Mouse (Mus musculus): ENCODE results near the gene Ovca2. TPM values are rescaled to one million over a fixed set of nuclear protein-coding genes. Genes with fewer than 3 reads are reported as not detected.

Gene Ovca2
- polyA plus RNA-seq, 1 experiment from 2014 or later = 20.3 TPM

DNA sequence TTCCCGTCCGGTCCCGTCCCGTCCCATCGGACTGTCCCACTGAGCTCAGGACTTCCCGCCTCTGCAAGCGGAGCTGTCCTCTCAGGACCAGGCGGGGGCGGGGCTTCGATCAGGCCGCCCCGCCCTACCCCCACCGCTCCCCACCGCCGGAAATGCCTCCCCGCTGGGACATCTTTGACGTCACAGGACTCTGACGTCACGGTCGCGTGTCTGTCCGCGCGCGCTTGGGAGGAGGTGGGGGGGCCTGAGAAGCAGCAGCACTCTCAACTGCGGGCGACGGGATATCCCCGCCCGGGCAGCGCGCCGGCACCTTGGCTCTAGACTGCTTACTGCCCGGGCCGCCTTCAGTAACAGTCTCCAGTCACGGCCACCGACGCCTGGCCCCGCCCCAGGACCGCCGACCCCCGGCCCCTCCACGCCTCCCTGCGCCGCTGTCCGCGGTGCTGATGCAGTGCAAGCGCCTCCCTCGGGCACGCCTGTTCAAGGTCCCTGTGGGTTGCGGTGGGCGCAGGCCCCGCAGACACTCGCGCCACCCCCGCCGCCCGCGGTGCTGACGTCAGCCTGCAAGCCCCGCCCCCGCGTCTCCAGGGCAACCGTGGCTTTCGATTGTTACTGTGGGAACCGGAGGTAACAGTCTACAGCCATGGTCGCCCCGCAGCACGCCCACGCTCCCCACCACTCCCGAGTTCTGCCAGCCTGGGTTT is 5.4 kb downstream of the Ovca2 start:
- H3K9ac ChIP-seq = peak overlapping the region; percentile 69
- WGBS = under 1% methylated on average over 61 of the region's 71 CpGs
- H3K27me3 ChIP-seq (ENCODE audit: control insufficient read depth, insufficient read depth, low read length) = peaks cover 33% of the 10 kb centered on the region
- H3K27ac ChIP-seq = peak overlapping the region; percentile 89
- peak overlapping the region; percentile 79 for H3K4me3 ChIP-seq (replicated peaks; ENCODE audit: low read length)
- no peaks in the 10 kb centered on the region for H3K9me3 ChIP-seq (ENCODE audit: control insufficient read depth, low read length)
- ATAC-seq (ENCODE audit: low FRiP score) (peak; percentile 61), DNase-seq (ENCODE audit: low spot score) (peak; percentile 87)
- peaks cover 34% of the 10 kb centered on the region for H3K4me1 ChIP-seq (replicated peaks; ENCODE audit: control insufficient read depth, insufficient read depth, low read length)
- peaks cover 16% of the 10 kb centered on the region for H3K36me3 ChIP-seq (replicated peaks; ENCODE audit: control insufficient read depth, insufficient read depth)
- H3K4me2 ChIP-seq (replicated peaks) = peak overlapping the region; percentile 91

DNA sequence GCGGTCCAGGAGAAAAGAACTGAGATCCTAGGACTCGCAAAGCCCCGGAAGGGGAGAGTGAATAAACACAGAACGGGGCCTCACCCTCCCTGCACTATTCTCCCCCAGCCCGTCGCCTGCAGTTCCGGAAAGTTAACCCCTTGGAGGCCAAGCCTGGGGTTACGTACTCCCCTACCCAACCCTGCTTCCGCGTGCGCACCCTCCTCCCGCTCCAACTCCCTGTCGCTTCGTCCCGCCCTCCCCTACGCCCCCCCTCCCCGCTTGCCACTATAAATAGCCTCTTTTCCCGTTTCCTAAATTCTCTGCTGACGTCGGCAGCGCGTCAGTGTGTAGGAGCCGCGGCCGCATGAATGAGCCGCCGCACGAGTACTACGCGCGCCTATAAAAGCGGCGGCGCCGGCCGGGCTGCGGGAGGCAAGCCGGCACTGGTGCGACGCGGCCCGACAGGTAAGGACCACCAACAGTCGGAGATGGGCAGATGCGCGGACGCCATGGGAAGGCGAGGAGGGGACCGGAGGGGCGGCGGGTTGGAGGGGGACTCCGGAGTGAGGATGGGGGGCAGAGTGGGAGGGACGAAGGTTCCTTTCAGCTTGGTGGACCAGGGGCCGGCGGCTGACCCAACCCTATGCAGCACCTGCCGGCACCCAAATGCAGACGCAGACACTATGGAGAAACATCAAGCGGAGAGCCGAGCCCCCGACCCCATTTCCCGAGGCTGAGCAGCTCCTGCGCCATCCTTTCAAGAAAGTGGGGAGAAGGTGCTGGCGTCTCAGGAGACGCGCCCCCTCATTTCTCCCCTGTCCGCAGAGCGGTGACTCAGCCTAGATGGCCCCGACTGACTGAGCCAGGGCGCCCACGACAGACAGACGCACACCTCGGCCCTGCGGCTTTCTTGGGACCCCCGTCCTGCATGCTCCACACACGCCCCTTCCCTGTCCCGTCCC is 6.2 kb downstream of the Ovca2 start:
- H3K4me1 ChIP-seq (replicated peaks; ENCODE audit: control insufficient read depth, insufficient read depth, low read length) = peaks cover 32% of the 10 kb centered on the region
- peaks cover 11% of the 10 kb centered on the region for H3K36me3 ChIP-seq (replicated peaks; ENCODE audit: control insufficient read depth, insufficient read depth)
- peak; percentile 72 for DNase-seq (ENCODE audit: low spot score)
- no peaks in the 10 kb centered on the region for H3K9me3 ChIP-seq (ENCODE audit: control insufficient read depth, low read length)
- peak overlapping the region; percentile 32; the same call in 1 of the 2 replicates for H3K27ac ChIP-seq
- WGBS = under 1% methylated on average over 74 of the region's 75 CpGs
- 0 out of 2 replicates have a peak, but pooled peaks have one; percentile 9 for ATAC-seq (ENCODE audit: low FRiP score)
- H3K4me2 ChIP-seq (replicated peaks) = peak overlapping the region; percentile 91
- H3K27me3 ChIP-seq (ENCODE audit: control insufficient read depth, insufficient read depth, low read length) = peaks cover 42% of the 10 kb centered on the region
- peak overlapping the region; percentile 69 for H3K9ac ChIP-seq
- peak overlapping the region; percentile 79 for H3K4me3 ChIP-seq (replicated peaks; ENCODE audit: low read length)

GRCm38 (mm10) chr11:75171186-75171865 is 7.3 kb downstream of the Ovca2 start:
- DNase-seq (ENCODE audit: low spot score) = no peak

GRCm38 (mm10) chr11:75170136-75170751 is 8.4 kb downstream of the Ovca2 start:
- DNase-seq (ENCODE audit: low spot score) = peak; percentile 90
- Histone ChIP-seq H3K4me1 (replicated peaks; ENCODE audit: control insufficient read depth, insufficient read depth, low read length) (peaks cover 51% of the 10 kb centered on the region), H3K27ac (0 out of 2 replicates have a peak overlapping the region, but pooled peaks have one; percentile 21), H3K9ac (peak overlapping the region; percentile 38), H3K27me3 (ENCODE audit: control insufficient read depth, insufficient read depth, low read length) (peaks cover 63% of the 10 kb centered on the region), H3K4me3 (replicated peaks; ENCODE audit: low read length) (peak overlapping the region; percentile 50), H3K9me3 (ENCODE audit: control insufficient read depth, low read length) (no peaks in the 10 kb centered on the region), H3K4me2 (replicated peaks) (peak overlapping the region; percentile 93), H3K36me3 (replicated peaks; ENCODE audit: control insufficient read depth, insufficient read depth) (no peaks in the 10 kb centered on the region)
- peak; percentile 72 for ATAC-seq (ENCODE audit: low FRiP score)
- under 1% methylated on average over 38 of the region's 38 CpGs for WGBS

More at GRCm38 (mm10) chr11:75171186-75171865, 7.3 kb downstream of the Ovca2 start:
- H3K9me3 ChIP-seq (ENCODE audit: control insufficient read depth, low read length) = no peaks in the 10 kb centered on the region
- H3K27me3 ChIP-seq (ENCODE audit: control insufficient read depth, insufficient read depth, low read length) = peaks cover 52% of the 10 kb centered on the region
- WGBS = 5% methylated on average over 17 of the region's 17 CpGs
- H3K4me3 ChIP-seq (replicated peaks; ENCODE audit: low read length) = peak overlapping the region; percentile 79
- no peak for ATAC-seq (ENCODE audit: low FRiP score)
- H3K4me1 ChIP-seq (replicated peaks; ENCODE audit: control insufficient read depth, insufficient read depth, low read length) = peaks cover 43% of the 10 kb centered on the region
- H3K4me2 ChIP-seq (replicated peaks) = peak overlapping the region; percentile 91
- 0 out of 2 replicates have a peak, but pooled peaks cover under 1% of the 10 kb centered on the region for H3K36me3 ChIP-seq (replicated peaks; ENCODE audit: control insufficient read depth, insufficient read depth)
- no peak overlapping the region for H3K27ac ChIP-seq
- no peak overlapping the region for H3K9ac ChIP-seq

GRCm38 (mm10) chr11:75169405-75170080 is 9.1 kb downstream of the Ovca2 start, which contains the start of gene Hic1:
Hic1 (minus strand) TSS chr11:75169519.
- DNase-seq (ENCODE audit: low spot score) = no peak
- ATAC-seq (ENCODE audit: low FRiP score) = no peak
- peaks cover 70% of the 10 kb centered on the region for H3K27me3 ChIP-seq (ENCODE audit: control insufficient read depth, insufficient read depth, low read length)

GRCm38 (mm10) chr11:75168590-75169361 is 9.9 kb downstream of the Ovca2 start:
- peaks cover 78% of the 10 kb centered on the region for H3K27me3 ChIP-seq (ENCODE audit: control insufficient read depth, insufficient read depth, low read length)
- no peak overlapping the region for H3K27ac ChIP-seq
- no peaks in the 10 kb centered on the region for H3K9me3 ChIP-seq (ENCODE audit: control insufficient read depth, low read length)
- peak overlapping the region; percentile 67 for H3K9ac ChIP-seq
- H3K4me1 ChIP-seq (replicated peaks; ENCODE audit: control insufficient read depth, insufficient read depth, low read length) = peaks cover 46% of the 10 kb centered on the region
- ATAC-seq (ENCODE audit: low FRiP score) = no peak
- DNase-seq (ENCODE audit: low spot score) = peak; percentile 86
- H3K4me2 ChIP-seq (replicated peaks) = peak overlapping the region; percentile 93
- H3K4me3 ChIP-seq (replicated peaks; ENCODE audit: low read length) = peak overlapping the region; percentile 50
- peaks cover 7% of the 10 kb centered on the region; the same call in 1 of the 2 replicates for H3K36me3 ChIP-seq (replicated peaks; ENCODE audit: control insufficient read depth, insufficient read depth)
- under 1% methylated on average over 76 of the region's 83 CpGs for WGBS

More at GRCm38 (mm10) chr11:75169405-75170080, 9.1 kb downstream of the Ovca2 start, which contains the start of gene Hic1:
- Histone ChIP-seq H3K9ac (peak within 1 kb of the TSS; percentile 67), H3K36me3 (replicated peaks; ENCODE audit: control insufficient read depth, insufficient read depth) (no peaks in the 10 kb centered on the region), H3K4me2 (replicated peaks) (peak within 1 kb of the TSS; percentile 93), H3K27ac (0 out of 2 replicates have a peak within 1 kb of the TSS, but pooled peaks have one; percentile 21), H3K4me3 (replicated peaks; ENCODE audit: low read length) (peak within 1 kb of the TSS; percentile 50), H3K9me3 (ENCODE audit: control insufficient read depth, low read length) (no peaks in the 10 kb centered on the region), H3K4me1 (replicated peaks; ENCODE audit: control insufficient read depth, insufficient read depth, low read length) (peaks cover 51% of the 10 kb centered on the region)
- 5% methylated on average over 23 of the region's 23 CpGs for WGBS

- Histone ChIP-seq H3K9ac (peak overlapping the region; percentile 67), H3K4me1 (replicated peaks; ENCODE audit: control insufficient read depth, insufficient read depth, low read length) (peaks cover 46% of the 10 kb centered on the region), H3K36me3 (replicated peaks; ENCODE audit: control insufficient read depth, insufficient read depth) (peaks cover 16% of the 10 kb centered on the region), H3K27me3 (ENCODE audit: control insufficient read depth, insufficient read depth, low read length) (peaks cover 83% of the 10 kb centered on the region), H3K4me2 (replicated peaks) (peak overlapping the region; percentile 93), H3K27ac (no peak overlapping the region), H3K9me3 (ENCODE audit: control insufficient read depth, low read length) (no peaks in the 10 kb centered on the region), H3K4me3 (replicated peaks; ENCODE audit: low read length) (peak overlapping the region; percentile 50)
- ATAC-seq (ENCODE audit: low FRiP score) (no peak), DNase-seq (ENCODE audit: low spot score) (no peak)
- WGBS = 4% methylated on average over 48 of the region's 63 CpGs
Observed at GRCm38 (mm10) chr11:75167643-75168589, 10.7 kb downstream of the Ovca2 start.

All from hindbrain, embryonic 14.5 days (tissue).